Mouse (Mus musculus) forebrain, embryonic 13.5 days (tissue): ENCODE data around the gene Fpgs. TPM values are rescaled to one million over a fixed set of nuclear protein-coding genes. Genes with fewer than 3 reads are reported as not detected.

ENCODE experiments used
- ATAC-seq: fragments of 200-750 bp; cut with Nextera tagmentation; 2 replicates; pipeline ENCODE4 v1.8.0; 2017
- H3K27ac ChIP-seq: fragments of 300-500 bp; sonication (generic); 2 replicates; pipeline ENCODE4 v1.5.1; 2015; ENCODE audit warnings: inconsistent platforms, mild to moderate bottlenecking, moderate library complexity
- H3K27me3 ChIP-seq: fragments of 300-500 bp; sonication (generic); 2 replicates; pipeline ENCODE4 v1.6.1; 2015; ENCODE audit warnings: mild to moderate bottlenecking, inconsistent platforms
- H3K36me3 ChIP-seq: fragments of 300-500 bp; sonication (generic); 2 replicates; pipeline ENCODE4 v1.6.1; 2015; ENCODE audit warnings: mild to moderate bottlenecking, inconsistent platforms; ENCODE audit not compliant: poor library complexity, severe bottlenecking
- H3K4me1 ChIP-seq: fragments of 300-500 bp; sonication (generic); 2 replicates; pipeline ENCODE4 v1.6.1; 2015; ENCODE audit warnings: inconsistent platforms
- H3K4me2 ChIP-seq: fragments of 300-500 bp; sonication (generic); 2 replicates; pipeline ENCODE4 v1.6.1; 2015; ENCODE audit warnings: inconsistent platforms, mild to moderate bottlenecking, moderate library complexity
- H3K4me3 ChIP-seq: fragments of 300-500 bp; sonication (generic); 2 replicates; pipeline ENCODE4 v1.5.1; 2015; ENCODE audit warnings: mild to moderate bottlenecking, inconsistent platforms
- H3K9ac ChIP-seq: fragments of 300-500 bp; sonication (generic); 2 replicates; pipeline ENCODE4 v1.6.1; 2015; ENCODE audit warnings: mild to moderate bottlenecking, inconsistent platforms
- H3K9me3 ChIP-seq: fragments of 300-500 bp; sonication (generic); replicated peaks from 2 replicates; pipeline ENCODE4 v1.6.1; 2016; ENCODE audit warnings: inconsistent platforms
- WGBS: fragments of 180-500 bp; shearing (Covaris S2); methylation state at CpG from one replicate; pipeline ENCODE4 v1.1.7; 2015; 5-methylcytosine and 5-hydroxymethylcytosine counted together
- polyA plus RNA-seq: library from polyadenylated mRNA; unstranded; fragments of >200 nt; fragmentation: Nextera tagmentation; extraction: Ambion mirVana; gene quantifications from 2 replicates; pipeline ENCODE4 v1.2.1, GENCODE M21; 2015

Gene Fpgs
- polyA plus RNA-seq, 1 experiment from 2014 or later = 14.2 TPM

GRCm38 (mm10) chr2:32710425-32710824, 6.5 kb upstream of the Fpgs start:
- H3K27ac ChIP-seq = no peak overlapping the region
- peaks cover 55% of the 10 kb centered on the region for H3K36me3 ChIP-seq
- no peaks in the 10 kb centered on the region for H3K9me3 ChIP-seq
- H3K4me2 ChIP-seq = no peak overlapping the region
- ATAC-seq = no peak
- H3K27me3 ChIP-seq = no peaks in the 10 kb centered on the region
- H3K4me1 ChIP-seq = peaks cover 19% of the 10 kb centered on the region
- no peak overlapping the region for H3K9ac ChIP-seq
- no peak overlapping the region for H3K4me3 ChIP-seq
- 92% methylated on average over 5 of the region's 5 CpGs for whole genome bisulfite sequencing

DNA sequence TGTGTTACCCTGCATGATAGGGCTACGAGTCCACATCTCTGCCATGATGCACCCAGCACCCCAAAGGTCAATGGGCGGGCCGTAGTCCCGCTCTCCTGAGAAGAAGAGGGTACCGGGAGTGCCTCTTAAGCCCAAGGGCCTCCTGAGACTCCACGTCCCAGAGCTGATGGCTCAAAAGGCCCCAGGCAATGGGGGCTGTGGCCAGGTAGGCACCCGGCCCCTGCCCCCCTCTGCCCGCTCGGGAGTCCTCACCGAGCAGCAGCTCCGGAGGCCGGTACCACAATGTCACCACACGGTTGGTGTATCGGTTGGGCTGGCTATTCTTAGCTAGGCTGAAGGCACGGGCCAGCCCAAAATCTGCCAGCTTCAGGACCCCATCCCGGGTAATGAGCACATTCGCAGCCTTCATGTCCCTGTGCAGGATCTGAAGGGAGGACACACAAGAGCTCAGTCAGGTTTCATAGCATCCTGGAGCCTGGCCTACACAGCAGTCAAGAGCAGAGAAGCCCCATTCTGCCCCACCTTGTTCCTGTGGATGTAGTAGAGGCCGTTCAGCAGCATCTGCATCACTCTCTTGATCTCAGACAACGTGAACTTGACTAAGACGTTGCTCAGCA, 5.7 kb upstream of the Fpgs start:
- H3K4me3 ChIP-seq = no peak overlapping the region
- no peak for ATAC-seq
- no peak overlapping the region for H3K9ac ChIP-seq
- no peak overlapping the region for H3K27ac ChIP-seq
- WGBS = 92% methylated on average over 20 of the region's 20 CpGs
- H3K9me3 ChIP-seq = no peaks in the 10 kb centered on the region
- no peaks in the 10 kb centered on the region for H3K27me3 ChIP-seq
- no peak overlapping the region for H3K4me2 ChIP-seq
- H3K4me1 ChIP-seq = peaks cover 19% of the 10 kb centered on the region
- peaks cover 63% of the 10 kb centered on the region for H3K36me3 ChIP-seq

GRCm38 (mm10) chr2:32708643-32709042, 4.7 kb upstream of the Fpgs start:
- Histone ChIP-seq H3K4me3 (no peak overlapping the region), H3K9me3 (no peaks in the 10 kb centered on the region), H3K36me3 (peaks cover 73% of the 10 kb centered on the region), H3K4me1 (peaks cover 11% of the 10 kb centered on the region), H3K4me2 (no peak overlapping the region), H3K9ac (no peak overlapping the region), H3K27ac (no peak overlapping the region), H3K27me3 (no peaks in the 10 kb centered on the region)
- no peak for ATAC-seq
- WGBS = 40% methylated on average over 3 of the region's 3 CpGs

- Histone ChIP-seq H3K27me3 (no peaks in the 10 kb centered on the region), H3K9me3 (no peaks in the 10 kb centered on the region), H3K4me3 (no peak overlapping the region), H3K9ac (no peak overlapping the region), H3K4me2 (no peak overlapping the region), H3K36me3 (peaks cover 89% of the 10 kb centered on the region), H3K4me1 (peaks cover 9% of the 10 kb centered on the region), H3K27ac (no peak overlapping the region)
- 96% methylated on average over 6 of the region's 6 CpGs for WGBS
- ATAC-seq = no peak
These were observed 3.0 kb upstream of the Fpgs start for GRCm38 (mm10) chr2:32706971-32707370.

- WGBS = 92% methylated on average over 7 of the region's 7 CpGs
- Histone ChIP-seq H3K9ac (no peak overlapping the region), H3K4me2 (no peak overlapping the region), H3K4me1 (no peaks in the 10 kb centered on the region), H3K27ac (no peak overlapping the region), H3K27me3 (no peaks in the 10 kb centered on the region), H3K4me3 (no peak overlapping the region), H3K9me3 (no peaks in the 10 kb centered on the region), H3K36me3 (peaks cover 81% of the 10 kb centered on the region)
- no peak for ATAC-seq
These were observed 1.1 kb upstream of the Fpgs start for GRCm38 (mm10) chr2:32705018-32705417.

GRCm38 (mm10) chr2:32703046-32703445, 899 bp downstream of the Fpgs start:
- Histone ChIP-seq H3K27me3 (no peaks in the 10 kb centered on the region), H3K4me1 (no peaks in the 10 kb centered on the region), H3K9ac (no peak overlapping the region), H3K27ac (no peak overlapping the region), H3K9me3 (no peaks in the 10 kb centered on the region), H3K36me3 (peaks cover 62% of the 10 kb centered on the region), H3K4me2 (no peak overlapping the region), H3K4me3 (no peak overlapping the region)
- 95% methylated on average over 8 of the region's 8 CpGs for WGBS
- ATAC-seq = no peak

DNA sequence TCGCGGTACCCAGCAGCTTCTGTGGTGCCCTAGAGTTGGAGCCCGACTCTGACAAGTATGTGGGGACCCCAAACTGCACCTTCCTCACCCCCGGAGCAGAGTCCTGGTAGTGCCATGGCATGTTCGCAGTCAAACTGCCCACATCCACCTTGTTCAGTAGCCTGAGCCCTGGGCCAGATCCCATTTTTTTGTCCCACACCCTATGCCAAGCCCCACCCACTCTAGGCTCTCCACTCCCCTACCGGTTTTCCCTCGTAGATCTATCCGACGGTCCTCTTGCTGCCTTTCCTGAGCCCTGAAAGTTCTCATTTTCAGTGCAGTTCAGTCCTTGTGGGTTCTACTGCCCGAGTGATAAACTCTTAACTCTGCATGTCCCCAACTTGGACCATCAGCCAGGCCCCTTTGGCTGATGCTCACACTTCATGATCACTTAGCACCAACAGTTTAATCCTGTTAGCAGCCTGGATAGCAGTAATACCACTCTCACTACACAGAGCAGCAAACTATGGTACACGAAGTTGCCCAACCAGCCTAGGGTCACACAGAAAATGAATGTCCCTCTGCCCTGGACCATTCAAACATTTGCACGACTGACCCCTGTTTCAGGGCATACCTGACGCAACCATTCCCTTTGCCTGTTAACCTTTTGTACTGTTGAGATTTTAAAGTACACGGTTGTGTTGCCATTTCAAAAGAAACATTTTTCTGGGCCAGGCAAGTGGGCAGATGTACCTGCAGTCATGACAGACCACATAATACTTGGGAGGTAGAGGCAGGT, 2.8 kb downstream of the Fpgs start:
- no peaks in the 10 kb centered on the region for H3K9me3 ChIP-seq
- no peak overlapping the region for H3K4me3 ChIP-seq
- no peak overlapping the region for H3K4me2 ChIP-seq
- peaks cover 43% of the 10 kb centered on the region for H3K36me3 ChIP-seq
- no peak overlapping the region for H3K27ac ChIP-seq
- ATAC-seq = no peak
- H3K9ac ChIP-seq = no peak overlapping the region
- no peaks in the 10 kb centered on the region for H3K4me1 ChIP-seq
- 87% methylated on average over 14 of the region's 14 CpGs for WGBS
- no peaks in the 10 kb centered on the region for H3K27me3 ChIP-seq

- Histone ChIP-seq H3K36me3 (peaks cover 28% of the 10 kb centered on the region), H3K4me1 (no peaks in the 10 kb centered on the region), H3K27me3 (no peaks in the 10 kb centered on the region), H3K4me2 (no peak overlapping the region), H3K9ac (no peak overlapping the region), H3K9me3 (no peaks in the 10 kb centered on the region), H3K4me3 (no peak overlapping the region), H3K27ac (no peak overlapping the region)
- WGBS = 74% methylated on average over 6 of the region's 6 CpGs
- no peak for ATAC-seq
These were observed 4.3 kb downstream of the Fpgs start for GRCm38 (mm10) chr2:32699680-32700079.

DNA sequence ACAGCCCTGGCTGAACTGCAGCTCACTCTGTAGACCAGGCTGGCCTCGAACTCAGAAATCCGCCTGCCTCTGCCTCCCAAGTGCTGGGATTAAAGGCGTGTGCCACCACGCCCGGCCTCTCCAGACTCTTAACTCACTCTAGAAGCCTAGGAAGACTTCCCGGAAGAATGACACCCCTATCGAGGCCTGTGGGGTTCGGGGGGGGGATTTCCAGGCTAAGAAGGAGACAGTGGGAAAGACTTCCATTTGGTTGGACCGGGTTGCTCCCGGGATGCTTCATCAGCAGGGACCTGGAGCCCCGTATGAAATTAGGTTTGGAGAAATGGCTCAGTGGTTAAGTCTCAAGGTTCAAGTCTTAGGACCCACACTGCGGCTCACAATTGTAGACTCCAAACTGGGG, 9.3 kb downstream of the Fpgs start:
- WGBS = 92% methylated on average over 12 of the region's 12 CpGs
- no peaks in the 10 kb centered on the region for H3K9me3 ChIP-seq

DNA sequence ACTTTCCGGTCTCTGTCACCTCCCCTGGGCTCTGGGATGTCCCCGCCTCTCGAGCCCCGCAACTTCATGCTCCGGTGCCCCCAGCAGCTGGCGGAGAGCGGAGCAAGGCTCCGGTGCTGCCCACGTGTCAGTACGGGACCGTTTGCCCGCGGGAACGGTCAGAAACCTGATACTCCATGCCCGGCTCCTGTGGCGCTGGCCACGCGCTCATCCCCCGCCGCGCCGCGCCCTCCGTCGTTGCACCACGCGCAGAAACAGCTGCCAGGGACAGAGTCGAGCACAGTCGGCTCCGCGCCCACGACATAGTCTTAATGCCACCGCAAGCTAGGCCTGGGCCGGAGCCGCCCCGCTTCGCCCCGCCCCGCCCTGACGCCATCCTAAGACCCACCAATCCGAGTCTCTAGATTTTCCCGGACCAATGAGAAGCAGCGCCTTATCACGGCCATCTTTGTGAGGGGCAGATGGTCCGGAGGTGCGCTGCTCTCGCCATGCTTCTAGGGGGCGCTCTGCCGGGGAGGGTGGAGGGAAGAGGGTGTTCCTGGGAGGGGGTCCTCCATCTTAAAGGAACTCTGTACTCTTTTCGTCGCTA, 10.0 kb downstream of the Fpgs start:
- H3K4me1 ChIP-seq = peaks cover 14% of the 10 kb centered on the region
- peak overlapping the region; percentile 94 for H3K4me2 ChIP-seq
- ATAC-seq = peak; percentile 99
- WGBS = 1% methylated on average over 50 of the region's 51 CpGs
- peak overlapping the region; percentile 76 for H3K4me3 ChIP-seq
- no peaks in the 10 kb centered on the region for H3K36me3 ChIP-seq
- H3K9me3 ChIP-seq = no peaks in the 10 kb centered on the region
- no peak overlapping the region for H3K27ac ChIP-seq
- H3K27me3 ChIP-seq = no peaks in the 10 kb centered on the region
- H3K9ac ChIP-seq = peak overlapping the region; percentile 86

More for the DNA sequence above, 9.3 kb downstream of the Fpgs start:
- H3K36me3 ChIP-seq = no peaks in the 10 kb centered on the region
- no peaks in the 10 kb centered on the region for H3K27me3 ChIP-seq
- H3K4me2 ChIP-seq = peak overlapping the region; percentile 94
- ATAC-seq = no peak
- H3K4me1 ChIP-seq = peaks cover 14% of the 10 kb centered on the region
- no peak overlapping the region for H3K27ac ChIP-seq
- H3K4me3 ChIP-seq = peak overlapping the region; percentile 76
- no peak overlapping the region for H3K9ac ChIP-seq

- Histone ChIP-seq H3K27ac (no peak overlapping the region), H3K9ac (peak overlapping the region; percentile 86), H3K27me3 (no peaks in the 10 kb centered on the region), H3K4me3 (peak overlapping the region; percentile 76), H3K4me2 (peak overlapping the region; percentile 94), H3K4me1 (peaks cover 14% of the 10 kb centered on the region), H3K36me3 (no peaks in the 10 kb centered on the region), H3K9me3 (no peaks in the 10 kb centered on the region)
- 25% methylated on average over 7 of the region's 7 CpGs for WGBS
- no peak for ATAC-seq
These were observed 10.7 kb downstream of the Fpgs start for GRCm38 (mm10) chr2:32693282-32693681.

DNA sequence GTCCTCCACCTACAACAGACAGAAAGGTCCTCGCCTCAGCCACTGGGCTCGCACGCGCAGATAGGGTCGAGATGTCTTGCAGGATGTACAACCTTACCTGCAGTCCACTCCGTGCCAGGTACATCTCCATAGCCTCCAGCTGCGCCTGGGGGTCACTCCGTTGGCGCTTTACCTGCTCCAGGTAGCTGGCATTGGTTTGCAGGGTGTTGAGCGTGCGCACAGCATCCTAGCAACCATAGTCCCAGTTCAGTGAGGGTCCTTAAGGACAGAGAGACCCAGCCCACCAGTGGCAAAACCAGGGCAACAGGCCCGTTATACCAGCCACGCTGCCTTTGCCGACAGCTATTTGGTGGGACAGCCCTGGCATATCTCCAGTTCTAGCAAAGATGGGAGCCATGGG, 11.4 kb downstream of the Fpgs start:
- ATAC-seq = no peak
- Histone ChIP-seq H3K27me3 (no peaks in the 10 kb centered on the region), H3K4me1 (peaks cover 14% of the 10 kb centered on the region), H3K4me3 (no peak overlapping the region), H3K4me2 (peak overlapping the region; percentile 94; the same call in 1 of the 2 replicates), H3K27ac (no peak overlapping the region), H3K9ac (no peak overlapping the region), H3K36me3 (peaks cover 7% of the 10 kb centered on the region), H3K9me3 (no peaks in the 10 kb centered on the region)
- 94% methylated on average over 14 of the region's 14 CpGs for WGBS
